Mouse (Mus musculus) thymus, postnatal 10 days (tissue): ENCODE data around the gene Setd5.

ENCODE experiments used
- DNase-seq, 2 experiments: peaks; one replicate each; pipeline ENCODE4 v3.0.0; 2021; ENCODE audit warnings: low spot score in 2 of 2

The Setd5 gene

GRCm38 (mm10) chr6:113184866-113185525 is 107.8 kb downstream of the Setd5 start:
- DNase-seq, result no peak

GRCm38 (mm10) chr6:113193765-113194460 is 116.7 kb downstream of the Setd5 start:
- DNase-seq, result no peak

GRCm38 (mm10) chr6:113194517-113194840 is 117.3 kb downstream of the Setd5 start:
- DNase-seq, result no peak

- DNase-seq, result no peak
Measured at GRCm38 (mm10) chr6:113194841-113195595, 117.9 kb downstream of the Setd5 start, which contains the start of gene Lhfpl4. Gene Lhfpl4, minus strand, starts transcription at chr6:113195384.

GRCm38 (mm10) chr6:113195596-113195992 is 118.4 kb downstream of the Setd5 start:
- no peak for DNase-seq
